Mouse (Mus musculus) liver, adult (tissue): ENCODE measurements around the gene Gm17677.

Source experiments
- GATA4 ChIP-seq: IDR thresholded peaks from 2 replicates; pipeline ENCODE4 v1.6.1; 2014; ENCODE audit warnings: mild to moderate bottlenecking, low read length; ENCODE audit not compliant: insufficient replicate concordance

Gene Gm17677

DNA sequence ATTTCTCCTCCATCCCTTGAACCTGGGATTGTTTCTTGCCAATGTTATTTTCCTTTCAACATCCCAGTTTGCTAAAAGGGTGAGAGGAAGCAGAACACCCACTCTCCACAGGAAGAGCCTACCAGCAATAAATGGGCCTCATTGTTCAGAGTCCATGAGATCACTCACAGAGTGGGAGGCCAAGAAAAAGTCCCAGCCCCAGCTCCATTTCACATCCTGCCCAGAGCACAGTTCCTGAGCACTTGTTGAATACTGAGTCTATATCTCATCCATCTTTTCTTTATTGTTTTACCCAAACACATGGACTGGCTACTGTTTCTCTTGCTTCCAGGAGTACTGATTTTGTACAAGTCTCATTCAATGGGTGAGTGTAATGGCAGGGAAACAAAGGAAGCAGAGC is at the start of gene Gm17677:
Gm17677 (plus strand) TSS at position 301 of the 400 bp plus-strand sequence.
- no peak for TF ChIP-seq GATA4

DNA sequence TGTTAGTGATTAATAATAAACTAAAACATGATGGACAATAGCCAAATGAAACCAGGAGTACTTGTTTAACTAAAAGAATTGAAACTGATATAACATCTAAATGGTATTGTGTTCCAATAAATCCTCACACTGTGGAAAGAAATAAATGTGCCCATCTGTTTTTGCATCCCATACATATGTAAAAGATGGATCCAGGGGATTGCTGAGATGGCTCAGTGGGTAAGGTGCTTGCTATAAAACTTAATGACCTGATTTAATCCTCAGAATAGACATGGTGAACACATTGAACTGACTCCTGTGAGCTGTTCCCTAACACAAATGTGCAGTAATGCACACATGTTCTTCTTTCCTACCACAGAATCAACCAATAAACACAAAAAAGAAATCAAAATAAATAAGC is 48.9 kb upstream of the Gm17677 start:
- no peak for TF ChIP-seq GATA4

DNA sequence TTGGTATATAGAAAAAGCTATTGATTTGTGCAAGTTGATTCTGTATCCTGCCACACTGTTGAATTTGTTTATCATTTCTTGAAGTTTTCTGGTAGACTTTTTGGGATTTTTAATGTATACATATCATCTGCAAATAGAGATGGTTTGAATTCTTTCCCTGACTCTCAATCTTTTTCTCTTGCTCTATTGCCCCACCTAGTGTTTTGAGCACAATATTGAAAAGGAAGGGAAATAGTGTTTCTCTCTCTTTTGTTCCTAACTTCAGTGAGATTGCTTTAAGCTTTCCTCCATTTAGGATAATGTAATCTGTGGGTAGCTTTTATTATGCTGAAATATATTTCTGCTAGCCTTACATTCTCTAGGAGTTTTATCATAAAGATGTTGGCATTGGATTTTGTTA is 33.6 kb upstream of the Gm17677 start:
- no peak for TF ChIP-seq GATA4

DNA sequence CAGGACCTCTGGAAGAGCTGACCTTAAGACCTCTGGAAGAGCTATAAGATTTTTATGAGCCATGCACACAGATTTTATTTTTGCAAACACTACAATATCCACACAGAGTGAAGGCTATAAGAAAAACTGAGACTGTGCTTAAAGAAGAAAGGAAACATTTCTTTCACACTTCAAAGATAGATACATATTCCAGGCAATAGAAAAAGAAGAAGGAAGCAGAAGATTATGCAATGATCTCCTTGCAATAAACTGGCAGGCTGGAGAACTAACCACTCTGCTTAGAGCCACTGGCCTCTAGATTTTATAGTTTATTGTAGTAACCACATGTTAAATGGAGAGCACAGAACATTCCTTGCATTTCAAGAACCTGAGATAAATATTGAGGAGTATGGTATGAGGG is 16.0 kb downstream of the Gm17677 start:
- TF ChIP-seq GATA4 = no peak

DNA sequence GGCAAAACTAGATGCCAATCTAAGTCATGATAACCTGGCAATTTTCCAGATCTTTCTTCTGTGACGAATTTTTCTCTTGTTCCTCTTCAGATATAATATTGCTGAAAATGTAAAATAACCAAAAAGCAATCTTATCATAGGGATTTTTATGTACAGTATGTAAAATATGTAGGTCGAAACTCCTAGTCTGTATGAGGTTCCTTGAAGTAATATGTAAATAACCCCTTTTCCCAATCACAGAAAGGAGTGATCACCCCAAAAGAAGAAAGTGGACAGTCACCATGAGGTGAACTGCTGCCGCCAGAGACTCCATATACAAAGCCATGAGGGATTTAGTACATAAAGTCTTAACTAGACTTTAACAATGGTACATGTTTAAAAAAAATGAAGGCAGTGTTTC is 37.2 kb downstream of the Gm17677 start, which contains the start of gene Gm17727:
Gm17727 (minus strand) TSS at position 101 of the 400 bp plus-strand sequence.
- TF ChIP-seq GATA4 = no peak

DNA sequence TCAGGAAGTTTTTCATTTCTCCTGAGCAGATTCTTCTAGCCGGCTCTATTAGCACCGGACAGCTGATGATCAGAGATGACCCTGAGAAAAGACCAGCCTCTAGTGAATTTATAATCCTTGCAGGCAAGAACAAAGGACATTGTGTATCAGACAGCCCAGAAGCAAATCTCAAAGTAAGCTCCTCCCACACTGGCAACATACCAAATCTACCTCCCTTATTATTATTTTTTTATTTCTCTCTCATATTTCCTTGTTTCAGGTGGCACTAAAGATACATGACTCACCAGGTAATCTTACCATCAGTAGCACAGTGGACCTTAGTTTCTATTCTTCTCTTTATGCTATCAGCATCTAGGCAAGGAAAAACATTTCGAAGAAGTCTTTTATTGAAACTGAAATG is 49.2 kb downstream of the Gm17677 start, which contains the start of the genes Gm27235 and D730048I06Rik:
Gm27235 (minus strand) TSS at position 101 of the 400 bp plus-strand sequence.
D730048I06Rik (minus strand) TSS at position 112 of the 400 bp plus-strand sequence.
- TF ChIP-seq GATA4 = no peak
